Mouse (Mus musculus) testis, adult 2 months (tissue): ENCODE results near the gene Srp72. TPM values are rescaled to one million over a fixed set of nuclear protein-coding genes. Genes with fewer than 3 reads are reported as not detected.
"Not testable (repeated sequence)": the region's sequence is repeated elsewhere in the genome, so short reads cannot be mapped to it uniquely, and the experiment has no call there.

Source experiments
- H3K27ac ChIP-seq: fragments of 200-500 bp; 2 replicates; pipeline ENCODE4 v1.5.1; 2012; ENCODE audit warnings: low read depth, low read length; ENCODE audit not compliant: control insufficient read depth, insufficient read depth
- H3K27me3 ChIP-seq: fragments of 200-500 bp; 2 replicates; pipeline ENCODE4 v1.6.1; 2012; ENCODE audit warnings: mild to moderate bottlenecking, low read length, moderate library complexity; ENCODE audit not compliant: control insufficient read depth, insufficient read depth
- H3K36me3 ChIP-seq: fragments of 200-500 bp; 2 replicates; pipeline ENCODE4 v1.6.1; 2012; ENCODE audit warnings: mild to moderate bottlenecking, low read length; ENCODE audit not compliant: control insufficient read depth, insufficient read depth
- H3K4me1 ChIP-seq: fragments of 200-500 bp; 2 replicates; pipeline ENCODE4 v1.6.1; 2012; ENCODE audit warnings: low read length; ENCODE audit not compliant: control insufficient read depth, insufficient read depth
- H3K4me3 ChIP-seq: fragments of 200-500 bp; 2 replicates; pipeline ENCODE4 v1.5.1; 2012; ENCODE audit warnings: low read depth, mild to moderate bottlenecking, low read length, moderate library complexity, mixed read lengths; ENCODE audit not compliant: control insufficient read depth
- CTCF ChIP-seq: fragments of 200-500 bp; IDR thresholded peaks from 2 replicates; pipeline ENCODE4 v1.5.1; 2012; ENCODE audit warnings: low read depth, mild to moderate bottlenecking, inconsistent platforms, low read length, moderate library complexity; ENCODE audit not compliant: control insufficient read depth, insufficient read depth, insufficient replicate concordance
- POLR2A ChIP-seq: fragments of 200-500 bp; IDR thresholded peaks from 2 replicates; pipeline ENCODE4 v1.6.1; 2012; ENCODE audit warnings: low read depth, mild to moderate bottlenecking, inconsistent platforms, low read length, moderate library complexity; ENCODE audit not compliant: control insufficient read depth
- polyA plus RNA-seq: library from polyadenylated mRNA; depleted of rRNA; stranded (reverse); fragments of >200 nt; gene quantifications from 2 replicates; pipeline ENCODE4 v1.2.3, GENCODE M21; 2012

The Srp72 gene
- polyA plus RNA-seq, 1 experiment = 56.2 TPM

DNA sequence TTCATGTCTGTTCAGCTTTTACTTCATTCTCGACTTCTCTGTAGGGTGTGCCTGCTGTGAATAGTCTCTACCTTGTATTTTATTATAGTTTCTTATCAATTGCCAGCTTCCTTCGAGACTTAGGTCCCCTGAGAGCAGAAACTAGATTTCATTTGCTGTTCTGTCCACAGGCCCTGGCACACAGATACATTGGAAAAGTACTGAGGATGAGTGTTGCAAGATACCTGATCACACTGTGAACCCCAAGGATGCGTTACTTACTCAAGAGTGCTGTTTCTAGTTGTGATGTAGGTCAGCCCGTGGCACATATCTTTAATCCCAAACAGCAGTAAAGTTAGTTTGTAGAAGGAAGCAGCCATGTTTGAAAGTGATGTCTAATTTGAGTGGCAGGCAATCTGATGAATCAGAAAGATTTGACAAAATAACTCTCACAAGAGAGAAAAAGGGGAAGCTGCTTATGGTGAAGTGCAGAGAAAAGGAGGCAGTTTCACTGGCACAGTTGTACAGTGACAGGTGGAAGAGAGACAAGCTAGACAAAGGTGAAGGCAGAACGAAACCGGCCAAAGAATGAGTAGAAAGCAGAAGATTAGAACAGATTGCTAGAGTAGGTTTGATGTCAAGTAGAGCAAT lies 20.1 kb upstream of the Srp72 start:
- peaks cover 10% of the 10 kb centered on the region for H3K4me1 ChIP-seq
- no peaks in the 10 kb centered on the region for H3K27me3 ChIP-seq
- no peaks in the 10 kb centered on the region for H3K36me3 ChIP-seq
- no peak overlapping the region for H3K27ac ChIP-seq
- no peak overlapping the region for H3K4me3 ChIP-seq
- TF ChIP-seq POLR2A (no peak), CTCF (no peak)

DNA sequence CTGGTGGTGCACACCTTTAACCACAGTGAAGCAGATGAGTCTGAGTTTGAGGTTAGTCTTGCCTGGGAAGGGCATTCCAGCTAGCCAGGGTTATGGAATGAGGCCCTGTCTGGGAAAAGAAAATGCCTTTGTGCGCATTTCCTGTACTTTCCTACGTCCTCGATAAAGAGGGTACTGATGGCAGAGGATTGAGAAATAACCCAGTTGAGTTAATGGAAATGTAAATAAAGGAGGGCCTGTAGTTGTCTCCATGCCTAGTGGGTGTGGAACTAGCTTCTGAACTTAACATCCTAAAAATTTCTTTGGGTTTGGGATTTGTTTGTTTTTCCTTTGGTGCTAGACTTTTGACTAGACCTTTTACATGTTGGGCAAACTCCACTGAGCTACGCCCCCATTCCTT lies 19.0 kb upstream of the Srp72 start:
- Histone ChIP-seq H3K4me3 (no peak overlapping the region), H3K36me3 (no peaks in the 10 kb centered on the region), H3K27me3 (no peaks in the 10 kb centered on the region), H3K4me1 (peaks cover 7% of the 10 kb centered on the region), H3K27ac (no peak overlapping the region)
- TF ChIP-seq CTCF (no peak), POLR2A (no peak)

DNA sequence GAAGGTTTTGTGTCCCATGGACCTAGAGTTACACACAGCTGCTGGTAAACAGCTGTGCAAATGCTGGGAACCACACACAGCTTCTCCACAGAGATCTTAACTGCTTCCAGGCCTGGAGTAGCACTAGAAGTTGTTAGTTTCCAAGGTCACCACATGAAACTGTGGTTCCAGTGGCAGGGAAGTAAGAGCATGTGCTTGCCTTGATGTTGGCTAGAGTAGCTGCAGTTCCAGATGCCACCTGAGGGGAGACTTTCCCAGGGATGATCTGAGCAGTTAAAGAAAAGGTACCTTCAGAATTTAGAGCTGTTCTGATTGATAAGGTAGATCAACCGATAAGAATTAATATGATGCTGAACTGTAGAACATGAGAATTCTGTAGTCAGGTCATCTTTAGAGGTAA lies 16.5 kb upstream of the Srp72 start:
- no peaks in the 10 kb centered on the region for H3K4me1 ChIP-seq
- no peaks in the 10 kb centered on the region for H3K27me3 ChIP-seq
- H3K36me3 ChIP-seq = peaks cover 2% of the 10 kb centered on the region; the same call in 1 of the 2 replicates
- TF ChIP-seq CTCF = no peak
- TF ChIP-seq POLR2A = no peak
- H3K4me3 ChIP-seq = no peak overlapping the region
- no peak overlapping the region for H3K27ac ChIP-seq

DNA sequence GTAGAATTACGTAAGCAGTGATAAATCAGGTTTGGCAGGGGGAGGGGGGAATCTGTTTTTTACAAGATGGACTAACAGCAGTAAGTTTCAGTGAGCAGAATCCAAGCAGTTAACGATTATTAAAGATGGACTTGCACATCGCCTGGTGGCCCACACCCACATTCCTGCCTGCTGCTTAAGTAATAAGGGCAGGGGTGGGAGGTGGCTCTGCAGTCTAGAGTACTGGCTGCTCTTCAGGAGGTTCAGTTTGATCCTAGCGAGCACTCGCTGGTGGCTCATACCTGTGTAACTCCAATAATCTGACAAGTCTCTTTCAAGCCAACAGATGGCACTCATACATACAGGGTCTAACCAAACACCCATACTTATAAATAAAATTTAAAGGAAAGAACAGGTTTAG lies 14.9 kb upstream of the Srp72 start:
- Histone ChIP-seq H3K4me1 (no peaks in the 10 kb centered on the region), H3K4me3 (no peak overlapping the region), H3K27ac (no peak overlapping the region), H3K27me3 (no peaks in the 10 kb centered on the region), H3K36me3 (peaks cover 2% of the 10 kb centered on the region; the same call in 1 of the 2 replicates)
- TF ChIP-seq POLR2A (no peak), CTCF (no peak)

- H3K4me1 ChIP-seq = no peaks in the 10 kb centered on the region
- peaks cover 2% of the 10 kb centered on the region; the same call in 1 of the 2 replicates for H3K36me3 ChIP-seq
- no peaks in the 10 kb centered on the region for H3K27me3 ChIP-seq
- H3K4me3 ChIP-seq = no peak overlapping the region
- no peak overlapping the region for H3K27ac ChIP-seq
- TF ChIP-seq CTCF (no peak), POLR2A (no peak)
Measured at GRCm38 (mm10) chr5:76962545-76962944, 11.9 kb upstream of the Srp72 start.

- H3K4me3 ChIP-seq = no peak overlapping the region
- TF ChIP-seq CTCF (peak; percentile 9; the same call in 1 of the 2 replicates), POLR2A (no peak)
- H3K4me1 ChIP-seq = no peaks in the 10 kb centered on the region
- no peaks in the 10 kb centered on the region for H3K27me3 ChIP-seq
- H3K27ac ChIP-seq = no peak overlapping the region
- H3K36me3 ChIP-seq = peaks cover 2% of the 10 kb centered on the region; the same call in 1 of the 2 replicates
Measured at GRCm38 (mm10) chr5:76964651-76965050, 9.8 kb upstream of the Srp72 start.

DNA sequence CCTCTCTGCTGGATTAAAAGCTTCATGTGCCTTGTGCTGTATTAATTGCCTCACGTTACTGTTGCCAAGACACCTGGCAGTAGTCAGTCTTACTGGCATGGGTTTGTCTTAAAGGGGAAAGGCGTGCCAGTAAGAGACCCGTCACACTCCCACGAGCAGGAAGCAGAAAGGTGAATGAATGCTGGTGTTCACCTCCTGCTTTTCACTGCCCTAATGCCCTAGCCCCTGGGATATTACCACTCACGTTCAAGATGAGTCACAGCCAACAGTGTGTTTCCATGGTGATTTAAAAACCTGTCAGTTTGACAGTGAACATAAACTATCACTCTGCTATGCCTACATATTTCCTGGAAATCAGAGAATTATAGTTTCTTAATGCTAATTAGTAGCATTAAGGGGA lies 5.2 kb upstream of the Srp72 start:
- Histone ChIP-seq H3K4me1 (no peaks in the 10 kb centered on the region), H3K4me3 (no peak overlapping the region), H3K36me3 (no peaks in the 10 kb centered on the region), H3K27me3 (no peaks in the 10 kb centered on the region), H3K27ac (no peak overlapping the region)
- TF ChIP-seq CTCF = no peak
- no peak for TF ChIP-seq POLR2A

- not testable (repeated sequence) for H3K4me3 ChIP-seq, H3K27me3 ChIP-seq, H3K27ac ChIP-seq, H3K36me3 ChIP-seq, H3K4me1 ChIP-seq
Measured at GRCm38 (mm10) chr5:76971115-76971514, 3.4 kb upstream of the Srp72 start.
